Mouse (Mus musculus): ENCODE data around the gene Chrnb1. TPM values are rescaled to one million over a fixed set of nuclear protein-coding genes. Genes with fewer than 3 reads are reported as not detected.
A peak's percentile ranks its signal among the peaks of the same experiment; 100 is the strongest.

The Chrnb1 gene
- 28.4 and 29.4 TPM in 2 replicates for polyA plus RNA-seq (2014; fragmentation: Nextera tagmentation; extraction: Ambion mirVana)

DNA sequence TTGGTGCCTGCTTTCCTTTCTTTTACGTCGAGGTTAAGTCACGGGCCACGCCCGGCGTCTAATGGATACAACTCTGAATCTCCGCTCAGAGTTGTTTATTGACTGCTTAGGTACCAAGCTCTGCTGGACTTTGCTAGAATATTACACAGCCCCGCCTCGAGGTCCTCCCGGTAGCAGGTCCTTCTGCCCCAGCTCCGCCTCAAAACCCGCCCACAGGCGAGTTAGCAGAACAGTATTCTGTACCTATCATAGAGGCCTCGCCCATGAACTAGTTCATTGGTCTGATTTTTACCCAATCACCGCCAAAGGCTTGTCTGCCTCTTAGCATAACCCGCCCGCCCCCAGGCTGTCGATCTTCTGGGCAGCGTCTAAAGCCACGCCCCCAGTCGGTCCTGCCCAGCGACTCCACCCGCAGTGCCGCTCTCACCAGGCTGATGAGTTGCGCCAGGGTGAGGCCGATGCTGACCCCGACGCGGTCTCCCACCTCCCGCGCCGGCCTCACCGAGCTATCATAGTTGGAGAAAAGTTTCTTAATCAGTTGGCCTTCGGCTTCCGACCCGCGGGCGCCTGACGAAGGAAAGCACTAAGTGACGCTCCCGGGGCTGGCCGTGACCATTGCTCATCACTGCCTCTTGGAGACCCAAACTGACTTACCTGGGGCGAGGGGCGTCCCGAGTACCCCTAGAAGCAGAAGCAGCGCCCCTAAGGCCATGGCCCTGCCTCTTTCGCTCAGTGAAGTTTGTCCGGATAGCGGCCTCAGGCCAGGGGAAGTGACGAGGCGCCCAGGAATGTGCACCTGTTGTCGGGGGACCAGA is at the start of gene Chrnb1:
Chrnb1 (minus strand) TSS at position 776 of the 815 bp plus-strand sequence.
- H3K9me3 ChIP-seq (ENCODE audit: control insufficient read depth, low read length), result no peaks in the 10 kb centered on the region
- DNase-seq (ENCODE audit: low spot score) (peak; percentile 99), ATAC-seq (ENCODE audit: low read depth) (peak; percentile 98)
- peak within 1 kb of the TSS; percentile 51 for H3K4me3 ChIP-seq (ENCODE audit: low read depth, low read length)
- peaks cover 12% of the 10 kb centered on the region; the same call in 1 of the 2 replicates for H3K27me3 ChIP-seq (replicated peaks; ENCODE audit: control insufficient read depth, insufficient read depth, low read length)
- peak within 1 kb of the TSS; percentile 95 for H3K4me2 ChIP-seq (ENCODE audit: low read depth, low read length)
- WGBS, result 3% methylated on average over 45 of the region's 52 CpGs
- peak within 1 kb of the TSS; percentile 61 for H3K9ac ChIP-seq (ENCODE audit: low read depth, low read length)
- peak within 1 kb of the TSS; percentile 70 for H3K27ac ChIP-seq (replicated peaks; ENCODE audit: low read depth, low read length)
- no peaks in the 10 kb centered on the region for H3K36me3 ChIP-seq (ENCODE audit: control insufficient read depth, insufficient read depth, low read length)
- H3K4me1 ChIP-seq (ENCODE audit: control insufficient read depth, insufficient read depth, low read length), result peaks cover 14% of the 10 kb centered on the region

DNA sequence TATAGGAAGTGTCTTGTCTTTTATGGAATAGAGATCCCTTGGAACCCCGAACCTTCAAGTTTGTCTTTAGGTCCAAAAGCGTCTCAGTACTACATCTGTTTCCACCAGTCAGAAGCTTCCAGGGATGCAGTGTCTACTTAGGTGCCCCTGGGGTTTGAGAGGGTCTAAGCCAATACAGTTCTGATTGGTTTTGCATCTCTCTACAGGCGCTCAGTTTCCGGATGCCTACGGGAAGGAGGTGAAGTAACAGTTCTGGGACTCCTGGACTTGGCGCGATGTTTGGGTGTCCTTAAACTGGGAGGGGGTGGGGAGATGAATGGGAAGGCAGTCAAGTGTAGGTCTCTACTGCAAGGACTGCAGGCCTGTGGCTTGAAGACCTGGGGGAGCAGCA is 43.0 kb upstream of the Chrnb1 start:
- peaks cover 3% of the 10 kb centered on the region for H3K36me3 ChIP-seq (ENCODE audit: control insufficient read depth, insufficient read depth, low read length)
- no peaks in the 10 kb centered on the region for H3K9me3 ChIP-seq (ENCODE audit: control insufficient read depth, low read length)
- DNase-seq (ENCODE audit: low spot score), result no peak
- peak overlapping the region; percentile 95 for H3K4me2 ChIP-seq (ENCODE audit: low read depth, low read length)
- peak; percentile 2; the same call in 1 of the 2 replicates for ATAC-seq (ENCODE audit: low read depth)
- H3K9ac ChIP-seq (ENCODE audit: low read depth, low read length), result peak overlapping the region; percentile 79
- H3K4me1 ChIP-seq (ENCODE audit: control insufficient read depth, insufficient read depth, low read length), result peaks cover 26% of the 10 kb centered on the region
- H3K27me3 ChIP-seq (replicated peaks; ENCODE audit: control insufficient read depth, insufficient read depth, low read length), result no peaks in the 10 kb centered on the region
- peak overlapping the region; percentile 73 for H3K4me3 ChIP-seq (ENCODE audit: low read depth, low read length)
- WGBS, result 2% methylated on average over 7 of the region's 7 CpGs
- H3K27ac ChIP-seq (replicated peaks; ENCODE audit: low read depth, low read length), result peak overlapping the region; percentile 90

DNA sequence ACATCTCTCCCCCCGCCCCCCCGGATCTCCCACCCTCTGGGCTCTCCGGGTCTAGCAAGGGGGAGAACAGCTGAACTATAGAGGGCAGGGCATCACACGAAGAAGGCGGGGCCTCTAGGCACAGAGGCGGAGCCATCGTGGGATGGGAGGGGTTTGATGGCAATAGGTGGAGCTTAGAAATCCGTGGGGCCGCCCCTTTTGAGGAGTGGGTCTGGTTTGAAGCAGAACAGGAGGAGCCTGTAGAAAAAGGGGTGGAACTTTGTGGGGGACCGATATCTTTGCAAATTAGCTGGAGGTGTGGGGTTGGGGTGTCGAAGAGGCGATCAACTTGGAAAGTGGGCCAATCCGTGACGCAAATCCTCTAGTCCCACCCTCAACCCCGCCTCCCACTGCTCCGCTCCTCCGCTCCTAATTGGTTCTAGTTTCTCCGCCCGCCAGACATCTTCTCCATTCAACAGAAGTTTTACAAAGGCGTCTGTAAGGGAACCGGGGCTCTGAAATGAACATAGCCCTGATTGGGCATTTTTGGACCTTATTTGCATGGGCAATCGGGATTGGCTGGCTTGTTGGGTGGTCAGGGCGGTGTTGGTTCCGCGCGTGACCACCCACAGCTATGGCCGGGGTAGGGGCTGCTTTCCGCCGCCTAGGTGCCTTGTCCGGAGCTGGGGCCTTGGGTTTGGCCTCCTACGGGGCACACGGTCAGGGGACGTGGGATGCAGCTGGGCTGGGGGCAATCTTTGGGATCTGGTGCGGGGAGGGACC is 42.4 kb upstream of the Chrnb1 start, which contains the start of gene Tmem256:
Tmem256 (plus strand) TSS at position 563 of the 762 bp plus-strand sequence.
- peak; percentile 92 for ATAC-seq (ENCODE audit: low read depth)
- H3K4me2 ChIP-seq (ENCODE audit: low read depth, low read length), result peak within 1 kb of the TSS; percentile 95

DNA sequence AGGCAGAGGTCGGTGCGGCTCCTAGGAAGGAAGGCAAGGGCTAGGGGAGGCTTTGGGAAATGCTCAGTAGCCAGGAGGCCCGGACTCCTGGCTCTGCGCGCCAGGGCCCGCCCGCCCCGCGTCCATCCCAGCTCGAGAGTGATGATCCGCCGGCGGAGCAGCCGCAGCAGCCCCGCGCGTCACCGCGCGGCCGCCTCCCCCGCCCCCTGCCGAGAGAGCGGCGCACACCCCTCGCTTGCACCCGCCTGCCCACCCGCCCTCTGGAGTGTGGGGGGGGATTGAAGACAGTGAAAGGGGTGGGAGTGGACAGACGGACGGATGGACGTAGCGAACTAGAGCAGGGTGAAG is 41.8 kb upstream of the Chrnb1 start, which contains the start of gene Nlgn2:
Nlgn2 (minus strand) TSS at position 181 of the 348 bp plus-strand sequence.
- Histone ChIP-seq H3K4me2 (ENCODE audit: low read depth, low read length) (peak within 1 kb of the TSS; percentile 95), H3K4me3 (ENCODE audit: low read depth, low read length) (peak within 1 kb of the TSS; percentile 73), H3K9ac (ENCODE audit: low read depth, low read length) (peak within 1 kb of the TSS; percentile 81), H3K27ac (replicated peaks; ENCODE audit: low read depth, low read length) (peak within 1 kb of the TSS; percentile 92), H3K27me3 (replicated peaks; ENCODE audit: control insufficient read depth, insufficient read depth, low read length) (no peaks in the 10 kb centered on the region), H3K4me1 (ENCODE audit: control insufficient read depth, insufficient read depth, low read length) (peaks cover 28% of the 10 kb centered on the region), H3K9me3 (ENCODE audit: control insufficient read depth, low read length) (no peaks in the 10 kb centered on the region), H3K36me3 (ENCODE audit: control insufficient read depth, insufficient read depth, low read length) (peaks cover 14% of the 10 kb centered on the region)
- WGBS, result 0% methylated on average over 7 of the region's 32 CpGs
- DNase-seq (ENCODE audit: low spot score) (no peak), ATAC-seq (ENCODE audit: low read depth) (peak; percentile 75)

More for the DNA sequence above, 42.4 kb upstream of the Chrnb1 start, which contains the start of gene Tmem256:
- no peaks in the 10 kb centered on the region for H3K27me3 ChIP-seq (replicated peaks; ENCODE audit: control insufficient read depth, insufficient read depth, low read length)
- peaks cover 9% of the 10 kb centered on the region for H3K36me3 ChIP-seq (ENCODE audit: control insufficient read depth, insufficient read depth, low read length)
- H3K27ac ChIP-seq (replicated peaks; ENCODE audit: low read depth, low read length), result peak within 1 kb of the TSS; percentile 92
- peaks cover 28% of the 10 kb centered on the region for H3K4me1 ChIP-seq (ENCODE audit: control insufficient read depth, insufficient read depth, low read length)
- no peaks in the 10 kb centered on the region for H3K9me3 ChIP-seq (ENCODE audit: control insufficient read depth, low read length)
- peak; percentile 99 for DNase-seq (ENCODE audit: low spot score)
- peak within 1 kb of the TSS; percentile 81 for H3K9ac ChIP-seq (ENCODE audit: low read depth, low read length)
- WGBS, result under 1% methylated on average over 28 of the region's 34 CpGs
- H3K4me3 ChIP-seq (ENCODE audit: low read depth, low read length), result peak within 1 kb of the TSS; percentile 73

DNA sequence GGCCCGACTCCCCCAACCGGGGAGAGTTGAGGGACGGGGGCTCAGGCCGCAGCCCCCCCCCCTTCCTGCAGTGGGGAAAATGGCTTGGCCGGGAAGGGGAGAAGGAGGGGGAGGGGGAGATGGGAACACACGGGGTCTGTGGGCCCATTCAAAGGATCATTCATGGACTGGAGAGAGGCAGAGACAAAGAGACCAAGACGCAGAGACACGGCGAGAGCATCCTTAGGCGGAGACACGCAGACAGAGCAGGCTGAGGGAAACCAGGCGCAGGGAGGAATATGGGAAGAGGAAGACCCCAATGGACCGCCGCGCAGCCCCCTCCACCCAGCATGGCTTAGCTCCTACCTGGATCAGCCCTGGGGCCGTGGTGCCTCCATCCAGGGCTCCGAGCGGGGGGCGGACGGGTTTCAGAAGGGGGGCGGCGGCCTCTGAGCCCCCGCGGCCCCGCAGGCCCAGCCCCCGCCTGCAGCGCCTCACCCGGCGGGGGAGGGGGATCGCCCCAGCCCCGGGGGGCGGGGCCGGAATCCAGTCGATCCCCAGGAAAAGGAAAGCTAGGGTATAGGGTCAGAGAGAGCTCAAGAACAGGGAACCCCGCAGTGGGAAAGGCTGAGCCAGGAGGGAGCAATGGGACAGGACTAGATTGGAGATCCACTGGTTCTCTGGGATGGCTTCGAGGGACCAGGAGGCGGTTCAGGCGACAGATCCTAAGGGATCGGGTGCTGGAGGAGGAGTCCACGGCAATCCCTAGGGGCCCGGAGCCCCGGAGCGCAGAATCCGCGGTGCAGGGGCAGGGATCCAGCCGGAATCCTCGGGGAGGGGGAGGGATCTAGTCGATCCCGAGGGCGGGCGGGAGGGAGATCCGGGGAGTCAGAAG is 41.2 kb upstream of the Chrnb1 start:
- Histone ChIP-seq H3K9me3 (ENCODE audit: control insufficient read depth, low read length) (no peaks in the 10 kb centered on the region), H3K36me3 (ENCODE audit: control insufficient read depth, insufficient read depth, low read length) (peaks cover 20% of the 10 kb centered on the region), H3K4me2 (ENCODE audit: low read depth, low read length) (peak overlapping the region; percentile 95), H3K4me3 (ENCODE audit: low read depth, low read length) (peak overlapping the region; percentile 73), H3K27ac (replicated peaks; ENCODE audit: low read depth, low read length) (peak overlapping the region; percentile 92), H3K4me1 (ENCODE audit: control insufficient read depth, insufficient read depth, low read length) (peaks cover 28% of the 10 kb centered on the region), H3K9ac (ENCODE audit: low read depth, low read length) (peak overlapping the region; percentile 81), H3K27me3 (replicated peaks; ENCODE audit: control insufficient read depth, insufficient read depth, low read length) (no peaks in the 10 kb centered on the region)
- no peak for ATAC-seq (ENCODE audit: low read depth)
- peak; percentile 61 for DNase-seq (ENCODE audit: low spot score)
- 2% methylated on average over 37 of the region's 52 CpGs for WGBS

DNA sequence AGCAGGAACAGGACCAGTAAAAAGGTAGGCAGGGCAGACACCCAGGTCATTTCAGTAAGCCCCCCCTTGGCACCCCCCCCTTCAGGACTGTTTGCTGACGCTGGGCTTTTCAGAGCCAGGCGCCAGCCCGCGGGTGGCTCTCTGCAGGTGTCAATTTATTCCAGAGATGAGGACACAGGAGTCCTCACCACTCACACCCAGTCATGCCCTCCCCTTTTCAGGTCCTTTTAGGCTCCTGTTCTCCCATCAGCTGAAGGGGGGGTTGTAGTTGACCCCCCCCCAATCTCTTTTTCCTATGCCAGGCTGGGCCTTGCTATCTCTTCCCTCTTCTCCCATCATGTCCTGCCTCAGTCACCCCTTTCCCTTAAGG is 40.2 kb upstream of the Chrnb1 start:
- no peaks in the 10 kb centered on the region for H3K9me3 ChIP-seq (ENCODE audit: control insufficient read depth, low read length)
- peak overlapping the region; percentile 81 for H3K9ac ChIP-seq (ENCODE audit: low read depth, low read length)
- H3K36me3 ChIP-seq (ENCODE audit: control insufficient read depth, insufficient read depth, low read length), result peaks cover 28% of the 10 kb centered on the region
- peaks cover 28% of the 10 kb centered on the region for H3K4me1 ChIP-seq (ENCODE audit: control insufficient read depth, insufficient read depth, low read length)
- H3K4me3 ChIP-seq (ENCODE audit: low read depth, low read length), result peak overlapping the region; percentile 73
- WGBS, result 6% methylated on average over 4 of the region's 4 CpGs
- peak overlapping the region; percentile 95 for H3K4me2 ChIP-seq (ENCODE audit: low read depth, low read length)
- DNase-seq (ENCODE audit: low spot score) (no peak), ATAC-seq (ENCODE audit: low read depth) (no peak)
- H3K27ac ChIP-seq (replicated peaks; ENCODE audit: low read depth, low read length), result peak overlapping the region; percentile 92; the same call in 1 of the 2 replicates
- H3K27me3 ChIP-seq (replicated peaks; ENCODE audit: control insufficient read depth, insufficient read depth, low read length), result no peaks in the 10 kb centered on the region

DNA sequence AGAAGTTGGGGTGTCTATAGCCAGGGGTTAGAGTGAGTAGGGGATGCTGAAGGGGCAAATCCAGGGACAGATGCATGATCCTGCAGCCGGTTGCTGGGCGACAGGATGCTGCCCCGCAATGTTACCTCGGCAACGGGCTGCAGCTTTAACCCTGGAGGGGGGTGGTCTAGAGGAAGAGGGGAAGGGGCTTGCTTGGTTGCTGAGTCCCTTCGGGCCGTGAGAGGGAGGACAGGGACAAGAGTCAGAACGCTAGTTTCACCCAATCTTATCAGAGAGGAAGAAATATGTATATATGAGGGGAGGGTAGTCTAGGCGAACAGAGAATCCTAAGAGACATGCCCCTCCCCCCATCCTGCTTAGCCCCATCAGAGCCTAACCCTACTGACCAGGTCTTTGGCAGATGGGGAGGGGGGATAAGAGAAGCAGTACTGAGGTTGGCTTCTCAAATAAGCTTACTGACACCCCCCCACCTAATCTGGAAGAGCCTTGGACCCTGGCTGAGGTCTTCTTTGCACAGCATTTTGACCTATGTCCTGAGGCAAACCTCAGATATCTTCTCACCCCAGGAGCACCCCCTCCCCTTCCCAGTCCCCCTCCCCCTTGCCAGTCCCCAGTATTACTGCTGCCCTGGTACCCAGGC is 39.7 kb upstream of the Chrnb1 start:
- Histone ChIP-seq H3K27ac (replicated peaks; ENCODE audit: low read depth, low read length) (no peak overlapping the region), H3K9ac (ENCODE audit: low read depth, low read length) (peak overlapping the region; percentile 30; the same call in 1 of the 2 replicates), H3K27me3 (replicated peaks; ENCODE audit: control insufficient read depth, insufficient read depth, low read length) (no peaks in the 10 kb centered on the region), H3K4me3 (ENCODE audit: low read depth, low read length) (peak overlapping the region; percentile 73), H3K9me3 (ENCODE audit: control insufficient read depth, low read length) (no peaks in the 10 kb centered on the region), H3K4me1 (ENCODE audit: control insufficient read depth, insufficient read depth, low read length) (peaks cover 28% of the 10 kb centered on the region), H3K4me2 (ENCODE audit: low read depth, low read length) (peak overlapping the region; percentile 95), H3K36me3 (ENCODE audit: control insufficient read depth, insufficient read depth, low read length) (peaks cover 33% of the 10 kb centered on the region)
- WGBS, result 10% methylated on average over 9 of the region's 9 CpGs
- no peak for ATAC-seq (ENCODE audit: low read depth)
- DNase-seq (ENCODE audit: low spot score), result no peak

All from embryonic facial prominence, embryonic 14.5 days (tissue).